Mouse (Mus musculus): ENCODE data around the gene Gm8050. TPM values are rescaled to one million over a fixed set of nuclear protein-coding genes. Genes with fewer than 3 reads are reported as not detected.

The Gm8050 gene
- not detected in 2 replicates for polyA plus RNA-seq (2012; rRNA removed)

GRCm38 (mm10) chr14:6720151-6720550 lies at the start of gene Gm8050:
TSS of gene Gm8050 (minus strand) at chr14:6720251.

GRCm38 (mm10) chr14:6742232-6742631 lies 22.2 kb upstream of the Gm8050 start, which contains the start of gene Gm3636:
TSS of gene Gm3636 (minus strand) at chr14:6742332.

GRCm38 (mm10) chr14:6684070-6684469 lies 36.0 kb downstream of the Gm8050 start, which contains the start of gene Gm10251:
TSS of gene Gm10251 (minus strand) at chr14:6684170.

Other genes with a start within 250 kb of the Gm8050 start
- not detected in 2 replicates for gene Gm8356, start 183.0 kb downstream of the Gm8050 start, polyA plus RNA-seq (2012; rRNA removed)
- gene Gm3629, start 129.6 kb downstream of the Gm8050 start, polyA plus RNA-seq (2012; rRNA removed): not detected in 2 replicates
- not detected in 2 replicates for gene Gm3460, start 97.8 kb downstream of the Gm8050 start, polyA plus RNA-seq (2012; rRNA removed)
- not detected in 2 replicates for gene Gm10251, start 36.1 kb downstream of the Gm8050 start, polyA plus RNA-seq (2012; rRNA removed)
- gene Gm3636, start 22.1 kb upstream of the Gm8050 start, polyA plus RNA-seq (2012; rRNA removed): 0.32 and 0.34 TPM in 2 replicates
- not detected in 2 replicates for gene Gm8362, start 54.2 kb upstream of the Gm8050 start, polyA plus RNA-seq (2012; rRNA removed)
- gene Gm3642, start 120.1 kb upstream of the Gm8050 start, polyA plus RNA-seq (2012; rRNA removed): not detected in 2 replicates
- gene Gm3667, start 169.7 kb upstream of the Gm8050 start, polyA plus RNA-seq (2012; rRNA removed): 0.04 TPM in 1 of 2 replicates, not detected in the other